Mouse (Mus musculus): ENCODE results near the gene Rassf7. TPM values are rescaled to one million over a fixed set of nuclear protein-coding genes. Genes with fewer than 3 reads are reported as not detected.
A peak's percentile ranks its signal among the peaks of the same experiment; 100 is the strongest.
"Not testable (repeated sequence)": the region's sequence is repeated elsewhere in the genome, so short reads cannot be mapped to it uniquely, and the experiment has no call there.

The Rassf7 gene
- total RNA-seq, 2 experiments from 2014 or later, result 0.98 to 1.2 TPM

DNA sequence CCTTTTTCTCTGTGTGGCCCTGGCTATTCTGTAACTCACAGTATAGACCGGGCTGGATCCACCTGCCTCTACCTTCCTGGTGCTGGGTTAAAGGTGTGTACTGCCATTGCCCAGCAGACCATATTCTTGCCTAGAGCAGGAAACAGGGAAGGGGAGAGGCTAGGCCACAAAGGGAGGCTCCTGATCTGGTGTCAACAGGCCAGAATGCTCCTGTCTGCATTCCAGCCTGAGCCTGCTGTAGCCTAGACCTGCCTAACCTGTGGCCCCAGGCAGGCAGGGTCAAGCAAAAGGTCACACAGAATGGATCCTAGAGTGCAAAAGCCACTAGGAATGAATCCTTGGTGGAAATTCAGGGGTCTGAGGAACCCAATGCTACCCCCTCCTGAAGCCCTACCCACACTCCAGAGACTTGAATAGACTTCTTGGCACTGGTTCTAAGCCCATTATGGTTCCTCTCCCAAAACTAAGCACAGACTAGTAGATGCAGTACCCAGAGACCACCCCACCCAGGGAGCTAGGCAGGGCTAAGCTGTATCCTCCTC is 4.0 kb downstream of the Rassf7 start:
- no peak for DNase-seq (ENCODE audit: low spot score in 2 of 2)
- TF ChIP-seq CTCF (conservative IDR thresholded peaks at IDR 0.05), result no peak
- no peak overlapping the region for H3K4me3 ChIP-seq

GRCm38 (mm10) chr7:141220377-141220776 is 4.7 kb downstream of the Rassf7 start:
- TF ChIP-seq CTCF (conservative IDR thresholded peaks at IDR 0.05), result no peak
- no peak for DNase-seq (ENCODE audit: low spot score in 2 of 2)
- H3K4me3 ChIP-seq, result no peak overlapping the region
- no peak overlapping the region for H3K27ac ChIP-seq

More for the DNA sequence above, 4.0 kb downstream of the Rassf7 start:
- no peak overlapping the region for H3K27ac ChIP-seq

- peak overlapping the region; percentile 63 for H3K27ac ChIP-seq
- peak; percentile 89 to 94 for DNase-seq (ENCODE audit: low spot score in 2 of 2)
- TF ChIP-seq CTCF (conservative IDR thresholded peaks at IDR 0.05), result peak; percentile 48
- peak overlapping the region; percentile 52 for H3K4me3 ChIP-seq
Observed at GRCm38 (mm10) chr7:141221249-141222125, 5.8 kb downstream of the Rassf7 start.

GRCm38 (mm10) chr7:141222126-141222467 is 6.4 kb downstream of the Rassf7 start:
- peak overlapping the region; percentile 63 for H3K27ac ChIP-seq

GRCm38 (mm10) chr7:141222696-141223215 is 7.1 kb downstream of the Rassf7 start:
- DNase-seq (ENCODE audit: low spot score in 2 of 2), result no peak
- no peak for TF ChIP-seq CTCF (conservative IDR thresholded peaks at IDR 0.05)
- Histone ChIP-seq H3K4me3 (no peak overlapping the region), H3K27ac (peak overlapping the region; percentile 63; the same call in 1 of the 2 replicates)

More at GRCm38 (mm10) chr7:141222126-141222467, 6.4 kb downstream of the Rassf7 start:
- DNase-seq (ENCODE audit: low spot score in 2 of 2), result no peak
- peak overlapping the region; percentile 52 for H3K4me3 ChIP-seq
- no peak for TF ChIP-seq CTCF (conservative IDR thresholded peaks at IDR 0.05)

DNA sequence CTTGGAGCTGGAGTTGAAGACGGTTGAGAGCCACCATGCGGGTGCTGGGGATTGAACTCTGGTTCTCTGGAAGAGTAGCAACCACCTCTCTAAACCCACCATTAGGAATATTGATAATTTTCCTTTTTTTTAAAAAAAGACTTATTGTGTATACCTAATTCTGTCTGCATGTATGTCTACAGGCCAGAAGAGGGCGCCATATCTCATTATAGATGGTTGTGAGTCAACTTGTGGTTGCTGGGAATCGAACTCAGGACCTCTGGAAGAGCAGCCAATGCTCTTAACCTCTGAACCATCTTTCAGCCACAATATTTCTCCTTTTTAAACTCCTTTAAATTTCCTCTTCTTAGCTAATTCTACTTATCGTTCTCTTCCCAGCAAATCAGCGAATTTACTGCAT is 10.9 kb downstream of the Rassf7 start:
- peak; percentile 58 for TF ChIP-seq CTCF (conservative IDR thresholded peaks at IDR 0.05)
- Histone ChIP-seq H3K4me3 (no peak overlapping the region), H3K27ac (no peak overlapping the region)
- no peak for DNase-seq (ENCODE audit: low spot score in 2 of 2)

DNA sequence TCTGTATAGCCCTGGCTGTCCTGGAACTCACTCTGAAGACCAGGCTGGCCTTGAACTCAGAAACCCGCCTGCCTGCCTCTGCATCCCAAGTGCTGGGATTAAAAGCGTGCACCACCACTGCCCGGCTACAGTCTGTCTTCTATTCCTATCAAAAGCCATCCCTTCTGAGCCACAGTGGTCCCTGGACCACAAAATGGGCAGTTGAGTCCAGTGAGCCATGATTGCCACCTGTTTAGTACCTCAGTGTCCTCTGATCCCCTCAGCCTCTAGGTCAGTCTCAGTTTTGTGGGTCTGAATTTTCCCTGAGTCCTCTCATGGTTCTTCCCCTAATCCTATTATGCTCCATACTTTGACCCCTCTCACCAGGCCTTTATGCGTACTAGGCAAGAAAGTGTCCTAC is 12.1 kb downstream of the Rassf7 start:
- DNase-seq (ENCODE audit: low spot score in 2 of 2), result no peak
- Histone ChIP-seq H3K4me3 (peak overlapping the region; percentile 99; the same call in 1 of the 2 replicates), H3K27ac (peak overlapping the region; percentile 100)
- TF ChIP-seq CTCF (conservative IDR thresholded peaks at IDR 0.05), result no peak

DNA sequence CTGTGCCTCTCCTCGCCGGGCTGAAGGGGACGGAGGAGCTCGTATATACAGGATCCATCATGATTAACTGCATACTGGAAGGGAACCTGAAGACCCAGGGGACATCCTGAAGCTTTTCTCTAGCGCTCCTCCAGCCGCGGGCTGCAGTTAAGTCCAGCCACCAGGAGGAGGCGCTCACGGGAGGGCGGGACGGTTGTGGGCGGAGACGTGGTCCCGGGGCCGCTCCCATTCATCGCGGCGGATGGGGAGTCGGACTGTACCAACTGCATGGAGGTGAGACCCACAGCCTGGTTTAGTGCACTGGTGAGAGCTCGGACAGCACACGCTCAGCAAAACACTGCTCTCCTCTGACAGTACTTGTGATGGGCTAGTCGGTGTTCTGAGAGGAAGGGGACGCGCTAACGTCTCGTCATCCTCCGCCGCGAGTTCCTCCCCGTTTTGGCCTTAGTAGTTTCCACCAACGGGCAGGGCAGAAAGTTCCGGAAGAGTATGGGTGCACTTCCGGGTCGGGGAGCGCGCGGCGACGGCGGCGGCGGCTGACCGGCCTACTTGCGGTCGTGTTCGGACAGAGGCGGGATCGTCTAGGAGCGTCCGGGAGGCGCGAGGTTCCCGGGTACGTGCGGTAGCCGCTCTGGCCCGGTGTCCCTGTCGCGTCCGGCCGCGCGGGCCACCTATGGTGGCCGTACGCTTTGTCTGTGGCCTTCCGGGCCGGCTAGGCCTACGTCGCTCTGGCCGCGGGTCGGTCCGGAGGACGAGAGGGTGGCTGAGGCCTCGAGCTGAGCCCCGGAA is 12.8 kb downstream of the Rassf7 start, which contains the start of gene Phrf1:
Gene Phrf1 (plus strand): TSS at position 506 of the 789 bp plus-strand sequence.
- peak within 1 kb of the TSS; percentile 100 for H3K27ac ChIP-seq
- peak within 1 kb of the TSS; percentile 99 for H3K4me3 ChIP-seq
- DNase-seq (ENCODE audit: low spot score in 2 of 2), result peak; percentile 83 to 95
- TF ChIP-seq CTCF (conservative IDR thresholded peaks at IDR 0.05), result peak; percentile 100

DNA sequence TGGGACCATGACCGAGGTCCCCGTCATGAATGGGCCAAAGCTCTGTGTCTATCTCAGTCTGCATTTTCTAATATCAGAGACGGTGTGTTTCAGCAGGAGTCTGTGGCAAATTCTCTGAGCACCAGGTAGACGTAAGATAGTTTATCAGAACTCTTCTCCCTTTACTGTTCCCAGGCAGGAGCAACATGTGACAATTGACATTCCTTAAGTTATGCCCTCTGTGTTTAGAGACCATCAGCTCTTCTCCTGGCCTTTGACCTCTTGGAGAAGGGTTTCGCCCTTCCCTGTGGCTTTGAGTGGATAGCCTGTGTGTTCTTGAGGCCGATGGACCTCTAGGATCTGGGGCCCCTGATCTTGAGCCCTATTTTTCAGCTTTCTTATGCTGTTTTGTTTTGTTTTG is 14.0 kb downstream of the Rassf7 start:
- Histone ChIP-seq H3K4me3 (peak overlapping the region; percentile 99), H3K27ac (no peak overlapping the region)
- no peak for DNase-seq (ENCODE audit: low spot score in 2 of 2)
- TF ChIP-seq CTCF (conservative IDR thresholded peaks at IDR 0.05), result no peak

GRCm38 (mm10) chr7:141230570-141230969 is 14.9 kb downstream of the Rassf7 start:
- DNase-seq (ENCODE audit: low spot score in 2 of 2), result no peak
- Histone ChIP-seq H3K4me3 (no peak overlapping the region), H3K27ac (no peak overlapping the region)
- TF ChIP-seq CTCF (conservative IDR thresholded peaks at IDR 0.05), result no peak

GRCm38 (mm10) chr7:141231111-141231510 is 15.5 kb downstream of the Rassf7 start:
- Histone ChIP-seq H3K27ac (no peak overlapping the region), H3K4me3 (no peak overlapping the region)
- no peak for DNase-seq (ENCODE audit: low spot score in 2 of 2)
- no peak for TF ChIP-seq CTCF (conservative IDR thresholded peaks at IDR 0.05)

- H3K27ac ChIP-seq, result no peak overlapping the region
- DNase-seq (ENCODE audit: low spot score in 2 of 2), result no peak
- no peak overlapping the region for H3K4me3 ChIP-seq
- no peak for TF ChIP-seq CTCF (conservative IDR thresholded peaks at IDR 0.05)
Observed at GRCm38 (mm10) chr7:141231551-141231950, 15.9 kb downstream of the Rassf7 start.

DNA sequence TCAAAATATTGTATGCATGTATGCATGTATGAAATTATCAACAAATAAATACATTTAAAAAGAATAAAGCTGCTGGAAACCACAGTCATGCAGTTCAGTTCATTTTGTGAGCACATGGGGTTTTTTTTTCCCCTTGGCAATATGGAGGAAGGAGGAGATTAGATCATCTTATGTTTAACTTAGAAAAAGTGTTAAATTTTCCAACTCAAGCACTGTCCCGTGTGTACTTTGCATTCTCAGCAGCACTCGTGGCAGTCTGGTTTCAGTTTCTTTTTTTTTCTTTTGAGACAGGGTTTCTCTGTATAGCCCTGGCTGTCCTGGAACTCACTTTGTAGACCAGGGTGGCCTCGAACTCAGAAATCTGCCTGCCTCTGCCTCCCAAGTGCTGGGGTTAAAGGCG is 34.8 kb downstream of the Rassf7 start:
- DNase-seq (ENCODE audit: low spot score in 2 of 2); H3K27ac ChIP-seq; H3K4me3 ChIP-seq: not testable (repeated sequence)

Data from layer of hippocampus, adult 2 months (tissue).